Mouse (Mus musculus): ENCODE results near the gene Arfgap3. TPM values are rescaled to one million over a fixed set of nuclear protein-coding genes. Genes with fewer than 3 reads are reported as not detected.

Arfgap3 gene
- polyA plus RNA-seq, 1 experiment = 88.2 TPM

GRCm38 (mm10) chr15:83344956-83345355 is 5.1 kb downstream of the Arfgap3 start:
- peaks cover 28% of the 10 kb centered on the region for H3K36me3 ChIP-seq (ENCODE audit: control insufficient read depth, insufficient read depth, low read length)
- no peaks in the 10 kb centered on the region for H3K27me3 ChIP-seq (ENCODE audit: control insufficient read depth, insufficient read depth, low read length)
- WGBS = 16% methylated on average over 7 of the region's 7 CpGs
- no peak overlapping the region for H3K4me3 ChIP-seq (ENCODE audit: low read depth, low read length)
- peak overlapping the region; percentile 81 for H3K27ac ChIP-seq (ENCODE audit: insufficient read depth, low read depth, low read length)
- H3K4me1 ChIP-seq (ENCODE audit: control insufficient read depth, insufficient read depth, insufficient read length, low read length) = peaks cover 28% of the 10 kb centered on the region
- TF ChIP-seq CTCF (IDR thresholded peaks at IDR 0.05; ENCODE audit: extremely low read depth, insufficient read length, insufficient replicate concordance, low read depth, low read length) (no peak), POLR2A (IDR thresholded peaks at IDR 0.05; ENCODE audit: low read depth, low read length) (no peak)

- WGBS = 22% methylated on average over 7 of the region's 7 CpGs
- Histone ChIP-seq H3K27me3 (ENCODE audit: control insufficient read depth, insufficient read depth, low read length) (no peaks in the 10 kb centered on the region), H3K4me3 (ENCODE audit: low read depth, low read length) (0 out of 2 replicates have a peak overlapping the region, but pooled peaks have one; percentile 4), H3K36me3 (ENCODE audit: control insufficient read depth, insufficient read depth, low read length) (peaks cover 28% of the 10 kb centered on the region), H3K27ac (ENCODE audit: insufficient read depth, low read depth, low read length) (peak overlapping the region; percentile 81), H3K4me1 (ENCODE audit: control insufficient read depth, insufficient read depth, insufficient read length, low read length) (peaks cover 31% of the 10 kb centered on the region)
- TF ChIP-seq CTCF (IDR thresholded peaks at IDR 0.05; ENCODE audit: extremely low read depth, insufficient read length, insufficient replicate concordance, low read depth, low read length) (no peak), POLR2A (IDR thresholded peaks at IDR 0.05; ENCODE audit: low read depth, low read length) (no peak)
These were observed 5.9 kb downstream of the Arfgap3 start for GRCm38 (mm10) chr15:83344157-83344556.

GRCm38 (mm10) chr15:83338908-83339307 is 11.1 kb downstream of the Arfgap3 start:
- no peak for TF ChIP-seq CTCF (IDR thresholded peaks at IDR 0.05; ENCODE audit: extremely low read depth, insufficient read length, insufficient replicate concordance, low read depth, low read length)
- Histone ChIP-seq H3K36me3 (ENCODE audit: control insufficient read depth, insufficient read depth, low read length) (peaks cover 49% of the 10 kb centered on the region), H3K4me1 (ENCODE audit: control insufficient read depth, insufficient read depth, insufficient read length, low read length) (peaks cover 19% of the 10 kb centered on the region), H3K27ac (ENCODE audit: insufficient read depth, low read depth, low read length) (peak overlapping the region; percentile 92), H3K27me3 (ENCODE audit: control insufficient read depth, insufficient read depth, low read length) (no peaks in the 10 kb centered on the region), H3K4me3 (ENCODE audit: low read depth, low read length) (no peak overlapping the region)
- 37% methylated on average over 6 of the region's 6 CpGs for WGBS

- Histone ChIP-seq H3K4me1 (ENCODE audit: control insufficient read depth, insufficient read depth, insufficient read length, low read length) (peaks cover 14% of the 10 kb centered on the region), H3K27me3 (ENCODE audit: control insufficient read depth, insufficient read depth, low read length) (no peaks in the 10 kb centered on the region), H3K36me3 (ENCODE audit: control insufficient read depth, insufficient read depth, low read length) (peaks cover 56% of the 10 kb centered on the region), H3K27ac (ENCODE audit: insufficient read depth, low read depth, low read length) (peak overlapping the region; percentile 92), H3K4me3 (ENCODE audit: low read depth, low read length) (no peak overlapping the region)
- WGBS = 46% methylated on average over 8 of the region's 8 CpGs
- TF ChIP-seq POLR2A (IDR thresholded peaks at IDR 0.05; ENCODE audit: low read depth, low read length) (no peak), CTCF (IDR thresholded peaks at IDR 0.05; ENCODE audit: extremely low read depth, insufficient read length, insufficient replicate concordance, low read depth, low read length) (no peak)
These were observed 11.9 kb downstream of the Arfgap3 start for GRCm38 (mm10) chr15:83337903-83338870.

- TF ChIP-seq POLR2A (IDR thresholded peaks at IDR 0.05; ENCODE audit: low read depth, low read length) (no peak), CTCF (IDR thresholded peaks at IDR 0.05; ENCODE audit: extremely low read depth, insufficient read length, insufficient replicate concordance, low read depth, low read length) (peak; percentile 18; the same call in 1 of the 2 replicates)
- H3K27ac ChIP-seq (ENCODE audit: insufficient read depth, low read depth, low read length) = no peak overlapping the region
- H3K4me1 ChIP-seq (ENCODE audit: control insufficient read depth, insufficient read depth, insufficient read length, low read length) = 0 out of 2 replicates have a peak, but pooled peaks cover 3% of the 10 kb centered on the region
- peaks cover 78% of the 10 kb centered on the region for H3K36me3 ChIP-seq (ENCODE audit: control insufficient read depth, insufficient read depth, low read length)
- H3K4me3 ChIP-seq (ENCODE audit: low read depth, low read length) = no peak overlapping the region
- H3K27me3 ChIP-seq (ENCODE audit: control insufficient read depth, insufficient read depth, low read length) = no peaks in the 10 kb centered on the region
- WGBS = 94% methylated on average over 3 of the region's 3 CpGs
These were observed 17.7 kb downstream of the Arfgap3 start for GRCm38 (mm10) chr15:83332373-83332772.

GRCm38 (mm10) chr15:83328952-83329351 is 21.1 kb downstream of the Arfgap3 start:
- WGBS = 43% methylated on average over 5 of the region's 5 CpGs
- TF ChIP-seq POLR2A (IDR thresholded peaks at IDR 0.05; ENCODE audit: low read depth, low read length) (no peak), CTCF (IDR thresholded peaks at IDR 0.05; ENCODE audit: extremely low read depth, insufficient read length, insufficient replicate concordance, low read depth, low read length) (no peak)
- no peak overlapping the region for H3K4me3 ChIP-seq (ENCODE audit: low read depth, low read length)
- H3K27me3 ChIP-seq (ENCODE audit: control insufficient read depth, insufficient read depth, low read length) = no peaks in the 10 kb centered on the region
- no peak overlapping the region; the same call in 1 of the 2 replicates for H3K27ac ChIP-seq (ENCODE audit: insufficient read depth, low read depth, low read length)
- H3K36me3 ChIP-seq (ENCODE audit: control insufficient read depth, insufficient read depth, low read length) = peaks cover 78% of the 10 kb centered on the region
- 0 out of 2 replicates have a peak, but pooled peaks cover 3% of the 10 kb centered on the region for H3K4me1 ChIP-seq (ENCODE audit: control insufficient read depth, insufficient read depth, insufficient read length, low read length)

GRCm38 (mm10) chr15:83323071-83323470 is 27.0 kb downstream of the Arfgap3 start:
- peaks cover 65% of the 10 kb centered on the region for H3K36me3 ChIP-seq (ENCODE audit: control insufficient read depth, insufficient read depth, low read length)

More at GRCm38 (mm10) chr15:83323071-83323470, 27.0 kb downstream of the Arfgap3 start:
- H3K27me3 ChIP-seq (ENCODE audit: control insufficient read depth, insufficient read depth, low read length) = no peaks in the 10 kb centered on the region
- 98% methylated on average over 2 of the region's 2 CpGs for WGBS
- H3K27ac ChIP-seq (ENCODE audit: insufficient read depth, low read depth, low read length) = no peak overlapping the region
- TF ChIP-seq POLR2A (IDR thresholded peaks at IDR 0.05; ENCODE audit: low read depth, low read length) = no peak
- TF ChIP-seq CTCF (IDR thresholded peaks at IDR 0.05; ENCODE audit: extremely low read depth, insufficient read length, insufficient replicate concordance, low read depth, low read length) = no peak
- no peak overlapping the region for H3K4me3 ChIP-seq (ENCODE audit: low read depth, low read length)
- H3K4me1 ChIP-seq (ENCODE audit: control insufficient read depth, insufficient read depth, insufficient read length, low read length) = no peaks in the 10 kb centered on the region
